Mouse (Mus musculus) limb, embryonic 10.5 days (tissue): Measurements from ENCODE around the gene Dennd4c. TPM values are rescaled to one million over a fixed set of nuclear protein-coding genes. Genes with fewer than 3 reads are reported as not detected.

Experiments
- DNase-seq: peaks from one replicate; pipeline ENCODE4 v3.0.0-alpha.2; 2017; ENCODE audit warnings: low spot score
- H3K27ac ChIP-seq: fragments of 300-500 bp; sonication (generic); 2 replicates; pipeline ENCODE4 v1.5.1; 2016; ENCODE audit warnings: mild to moderate bottlenecking
- H3K27me3 ChIP-seq: fragments of 300-500 bp; sonication (generic); 2 replicates; pipeline ENCODE4 v1.6.1; 2016; ENCODE audit warnings: low read depth, mild to moderate bottlenecking; ENCODE audit not compliant: poor library complexity, severe bottlenecking
- H3K36me3 ChIP-seq: fragments of 300-500 bp; sonication (generic); 2 replicates; pipeline ENCODE4 v1.6.1; 2016; ENCODE audit warnings: mild to moderate bottlenecking, moderate library complexity
- H3K4me1 ChIP-seq: fragments of 300-500 bp; sonication (generic); 2 replicates; pipeline ENCODE4 v1.6.1; 2016
- H3K4me3 ChIP-seq: fragments of 300-500 bp; sonication (generic); 2 replicates; pipeline ENCODE4 v1.5.1; 2016; ENCODE audit warnings: mild to moderate bottlenecking, moderate library complexity
- H3K9me3 ChIP-seq: fragments of 300-500 bp; sonication (generic); replicated peaks from 2 replicates; pipeline ENCODE4 v1.6.1; 2016; ENCODE audit warnings: mild to moderate bottlenecking
- WGBS: fragments of 180-500 bp; shearing (Covaris S2); methylation state at CpG from one replicate; pipeline ENCODE4 v1.1.7; 2016; 5-methylcytosine and 5-hydroxymethylcytosine counted together
- polyA plus RNA-seq: library from polyadenylated mRNA; unstranded; fragments of >200 nt; fragmentation: Nextera tagmentation; extraction: Ambion mirVana; gene quantifications from 2 replicates; pipeline ENCODE4 v1.2.1, GENCODE M21; 2016

Dennd4c gene
- 6.2 and 7.1 TPM in 2 replicates for polyA plus RNA-seq

- Histone ChIP-seq H3K27ac (peak within 1 kb of the TSS; percentile 94), H3K9me3 (no peaks in the 10 kb centered on the region), H3K27me3 (no peaks in the 10 kb centered on the region), H3K36me3 (no peaks in the 10 kb centered on the region), H3K4me1 (peaks cover 20% of the 10 kb centered on the region), H3K4me3 (peak within 1 kb of the TSS; percentile 76)
- under 1% methylated on average over 95 of the region's 95 CpGs for WGBS
- DNase-seq, result peak; percentile 95
Measured at GRCm38 (mm10) chr4:86748336-86749291, at the start of gene Dennd4c. Gene Dennd4c, plus strand, starts transcription at chr4:86748555.

- no peaks in the 10 kb centered on the region for H3K36me3 ChIP-seq
- DNase-seq, result no peak
- no peaks in the 10 kb centered on the region for H3K9me3 ChIP-seq
- WGBS, result 77% methylated on average over 5 of the region's 5 CpGs
- H3K27me3 ChIP-seq, result no peaks in the 10 kb centered on the region
- no peak overlapping the region for H3K27ac ChIP-seq
- H3K4me3 ChIP-seq, result no peak overlapping the region
- no peaks in the 10 kb centered on the region for H3K4me1 ChIP-seq
Measured at GRCm38 (mm10) chr4:86699161-86699865, 49.0 kb upstream of the Dennd4c start.

GRCm38 (mm10) chr4:86708801-86709200 is 39.6 kb upstream of the Dennd4c start:
- H3K36me3 ChIP-seq, result no peaks in the 10 kb centered on the region
- DNase-seq, result no peak
- no peaks in the 10 kb centered on the region for H3K9me3 ChIP-seq
- no peaks in the 10 kb centered on the region; the same call in 1 of the 2 replicates for H3K4me1 ChIP-seq
- H3K4me3 ChIP-seq, result no peak overlapping the region
- H3K27me3 ChIP-seq, result no peaks in the 10 kb centered on the region
- no peak overlapping the region for H3K27ac ChIP-seq
- 31% methylated on average over 1 of the region's 1 CpGs for WGBS

- Histone ChIP-seq H3K27me3 (no peaks in the 10 kb centered on the region), H3K4me1 (no peaks in the 10 kb centered on the region; the same call in 1 of the 2 replicates), H3K9me3 (no peaks in the 10 kb centered on the region; the same call in 1 of the 2 replicates), H3K4me3 (no peak overlapping the region), H3K27ac (no peak overlapping the region), H3K36me3 (no peaks in the 10 kb centered on the region)
- WGBS, result 83% methylated on average over 6 of the region's 6 CpGs
- no peak for DNase-seq
Measured at GRCm38 (mm10) chr4:86710034-86710650, 38.2 kb upstream of the Dennd4c start.

- Histone ChIP-seq H3K4me3 (no peak overlapping the region), H3K9me3 (no peaks in the 10 kb centered on the region; the same call in 1 of the 2 replicates), H3K27ac (no peak overlapping the region), H3K4me1 (no peaks in the 10 kb centered on the region; the same call in 1 of the 2 replicates), H3K27me3 (no peaks in the 10 kb centered on the region), H3K36me3 (no peaks in the 10 kb centered on the region)
- 75% methylated on average over 4 of the region's 4 CpGs for WGBS
- DNase-seq, result no peak
Measured at GRCm38 (mm10) chr4:86710666-86711215, 37.6 kb upstream of the Dennd4c start.

- no peak for DNase-seq
- no peak overlapping the region for H3K4me3 ChIP-seq
- no peaks in the 10 kb centered on the region for H3K27me3 ChIP-seq
- no peaks in the 10 kb centered on the region for H3K36me3 ChIP-seq
- H3K9me3 ChIP-seq, result no peaks in the 10 kb centered on the region; the same call in 1 of the 2 replicates
- WGBS, result 79% methylated on average over 12 of the region's 12 CpGs
- H3K27ac ChIP-seq, result no peak overlapping the region
- no peaks in the 10 kb centered on the region; the same call in 1 of the 2 replicates for H3K4me1 ChIP-seq
Measured at GRCm38 (mm10) chr4:86712751-86713195, 35.6 kb upstream of the Dennd4c start.

GRCm38 (mm10) chr4:86713518-86713917 is 34.8 kb upstream of the Dennd4c start:
- Histone ChIP-seq H3K4me1 (no peaks in the 10 kb centered on the region; the same call in 1 of the 2 replicates), H3K4me3 (no peak overlapping the region), H3K36me3 (no peaks in the 10 kb centered on the region), H3K9me3 (no peaks in the 10 kb centered on the region; the same call in 1 of the 2 replicates), H3K27ac (no peak overlapping the region), H3K27me3 (no peaks in the 10 kb centered on the region)
- DNase-seq, result no peak
- WGBS, result 73% methylated on average over 2 of the region's 2 CpGs

- DNase-seq, result no peak
- WGBS, result 91% methylated on average over 1 of the region's 1 CpGs
- Histone ChIP-seq H3K4me1 (no peaks in the 10 kb centered on the region; the same call in 1 of the 2 replicates), H3K36me3 (no peaks in the 10 kb centered on the region), H3K4me3 (no peak overlapping the region), H3K9me3 (no peaks in the 10 kb centered on the region; the same call in 1 of the 2 replicates), H3K27me3 (no peaks in the 10 kb centered on the region), H3K27ac (no peak overlapping the region)
Measured at GRCm38 (mm10) chr4:86715341-86715740, 33.0 kb upstream of the Dennd4c start.

- Histone ChIP-seq H3K27me3 (no peaks in the 10 kb centered on the region), H3K4me1 (no peaks in the 10 kb centered on the region; the same call in 1 of the 2 replicates), H3K27ac (no peak overlapping the region), H3K9me3 (no peaks in the 10 kb centered on the region; the same call in 1 of the 2 replicates), H3K36me3 (no peaks in the 10 kb centered on the region), H3K4me3 (no peak overlapping the region)
- 90% methylated on average over 1 of the region's 1 CpGs for WGBS
- no peak for DNase-seq
Measured at GRCm38 (mm10) chr4:86717176-86717575, 31.2 kb upstream of the Dennd4c start.

- DNase-seq, result no peak
- H3K27me3 ChIP-seq, result no peaks in the 10 kb centered on the region
Measured at GRCm38 (mm10) chr4:86718878-86719577, 29.3 kb upstream of the Dennd4c start.

GRCm38 (mm10) chr4:86721856-86722358 is 26.4 kb upstream of the Dennd4c start:
- Histone ChIP-seq H3K27me3 (no peaks in the 10 kb centered on the region), H3K36me3 (no peaks in the 10 kb centered on the region), H3K27ac (no peak overlapping the region), H3K9me3 (no peaks in the 10 kb centered on the region), H3K4me1 (no peaks in the 10 kb centered on the region), H3K4me3 (no peak overlapping the region)
- no peak for DNase-seq
- WGBS, result 66% methylated on average over 8 of the region's 8 CpGs

More at GRCm38 (mm10) chr4:86718878-86719577, 29.3 kb upstream of the Dennd4c start:
- Histone ChIP-seq H3K36me3 (no peaks in the 10 kb centered on the region), H3K9me3 (no peaks in the 10 kb centered on the region; the same call in 1 of the 2 replicates), H3K4me3 (no peak overlapping the region), H3K4me1 (no peaks in the 10 kb centered on the region), H3K27ac (no peak overlapping the region)
- 81% methylated on average over 4 of the region's 4 CpGs for WGBS
